Mouse (Mus musculus) embryo, embryonic 9.5 days (tissue): ENCODE data around the gene Vmn2r112.
"Not testable (repeated sequence)": the region's sequence is repeated elsewhere in the genome, so short reads cannot be mapped to it uniquely, and the experiment has no call there.

ENCODE experiments used
- DNase-seq: peaks from one replicate; pipeline ENCODE4 v3.0.0-alpha.2; 2017; ENCODE audit errors: extremely low spot score

Gene Vmn2r112

DNA sequence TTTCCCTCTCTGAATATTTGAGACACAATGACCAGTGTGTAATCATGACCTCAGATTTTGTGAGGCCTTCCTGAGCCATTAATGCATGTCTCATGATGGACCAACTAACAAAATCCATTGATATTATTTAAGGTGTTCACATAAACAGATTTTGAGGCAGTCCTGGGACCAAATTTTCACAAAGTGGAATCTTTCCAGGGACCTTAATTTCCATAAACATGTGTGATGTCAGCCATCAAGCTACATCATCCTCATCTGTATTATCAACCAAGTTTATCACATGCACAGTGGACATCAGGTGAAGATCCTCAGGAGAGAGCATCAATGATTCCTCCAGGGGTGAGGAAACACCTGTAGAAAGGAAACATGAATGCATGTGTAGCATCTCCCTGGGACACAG is at the start of gene Vmn2r112:
Vmn2r112 (plus strand) TSS at position 301 of the 400 bp plus-strand sequence.
- DNase-seq: not testable (repeated sequence)

DNA sequence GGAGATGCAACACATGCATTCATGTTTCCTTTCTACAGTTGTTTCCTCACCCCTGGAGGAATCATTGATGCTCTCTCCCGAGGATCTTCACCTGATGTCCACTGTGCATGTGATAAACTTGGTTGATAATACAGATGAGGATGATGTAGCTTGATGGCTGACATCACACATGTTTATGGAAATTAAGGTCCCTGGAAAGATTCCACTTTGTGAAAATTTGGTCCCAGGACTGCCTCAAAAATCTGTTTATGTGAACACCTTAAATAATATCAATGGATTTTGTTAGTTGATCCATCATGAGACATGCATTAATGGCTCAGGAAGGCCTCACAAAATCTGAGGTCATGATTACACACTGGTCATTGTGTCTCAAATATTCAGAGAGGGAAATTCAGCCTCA is 27.4 kb upstream of the Vmn2r112 start, which contains the start of gene Vmn2r111:
Vmn2r111 (minus strand) TSS at position 101 of the 400 bp plus-strand sequence.
- DNase-seq: not testable (repeated sequence)

DNA sequence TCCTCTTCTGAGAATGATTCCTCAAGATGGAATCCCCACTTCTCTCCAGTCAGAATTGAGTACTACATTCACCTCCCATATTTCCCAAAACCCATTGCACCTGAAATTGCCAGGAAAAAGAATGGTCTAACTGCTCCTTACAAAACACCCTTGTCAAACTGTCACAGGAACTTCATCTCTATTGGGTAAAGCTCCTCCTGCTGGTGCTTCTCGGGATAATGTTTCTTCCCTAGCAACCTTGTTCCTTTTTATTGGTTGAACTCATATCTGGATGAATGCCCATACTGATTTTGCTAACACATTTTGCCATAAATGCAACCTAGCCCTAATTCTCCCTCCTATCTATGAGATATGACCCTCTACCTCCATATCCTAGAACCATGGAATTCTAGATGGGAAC is 29.9 kb downstream of the Vmn2r112 start:
- no peak for DNase-seq
